Mouse (Mus musculus): Measurements from ENCODE around the gene Chd2. TPM values are rescaled to one million over a fixed set of nuclear protein-coding genes. Genes with fewer than 3 reads are reported as not detected.
A peak's percentile ranks its signal among the peaks of the same experiment; 100 is the strongest.

Chd2 gene
- polyA plus RNA-seq, 1 experiment from 2014 or later: 41.8 TPM

GRCm38 (mm10) chr7:73572571-73572970, 30.9 kb upstream of the Chd2 start:
- H3K9ac ChIP-seq (replicated peaks; ENCODE audit: low read depth, low read length): no peak overlapping the region
- WGBS: 76% methylated on average over 3 of the region's 3 CpGs
- no peak overlapping the region for H3K27ac ChIP-seq (ENCODE audit: low read depth, low read length)
- no peaks in the 10 kb centered on the region for H3K36me3 ChIP-seq (ENCODE audit: control insufficient read depth, insufficient read depth, low read length)
- H3K27me3 ChIP-seq (ENCODE audit: control insufficient read depth, insufficient read depth, low read length): no peaks in the 10 kb centered on the region
- no peak overlapping the region for H3K4me3 ChIP-seq (ENCODE audit: low read depth, low read length)
- no peak for ATAC-seq (ENCODE audit: low read depth)
- no peak overlapping the region for H3K4me2 ChIP-seq (ENCODE audit: low read depth, low read length)
- H3K9me3 ChIP-seq (ENCODE audit: control insufficient read depth, low read length): no peaks in the 10 kb centered on the region
- H3K4me1 ChIP-seq (ENCODE audit: control insufficient read depth, insufficient read depth, low read length): no peaks in the 10 kb centered on the region

GRCm38 (mm10) chr7:73568801-73569403, 27.3 kb upstream of the Chd2 start:
- ATAC-seq (ENCODE audit: low read depth): no peak
- H3K36me3 ChIP-seq (ENCODE audit: control insufficient read depth, insufficient read depth, low read length): no peaks in the 10 kb centered on the region
- no peaks in the 10 kb centered on the region for H3K4me1 ChIP-seq (ENCODE audit: control insufficient read depth, insufficient read depth, low read length)
- H3K9ac ChIP-seq (replicated peaks; ENCODE audit: low read depth, low read length): no peak overlapping the region
- no peaks in the 10 kb centered on the region for H3K9me3 ChIP-seq (ENCODE audit: control insufficient read depth, low read length)
- no peak overlapping the region for H3K4me2 ChIP-seq (ENCODE audit: low read depth, low read length)
- WGBS: 91% methylated on average over 3 of the region's 3 CpGs
- no peaks in the 10 kb centered on the region for H3K27me3 ChIP-seq (ENCODE audit: control insufficient read depth, insufficient read depth, low read length)
- no peak overlapping the region for H3K4me3 ChIP-seq (ENCODE audit: low read depth, low read length)
- no peak overlapping the region for H3K27ac ChIP-seq (ENCODE audit: low read depth, low read length)

- no peak overlapping the region for H3K4me2 ChIP-seq (ENCODE audit: low read depth, low read length)
- no peak overlapping the region for H3K4me3 ChIP-seq (ENCODE audit: low read depth, low read length)
- no peak overlapping the region for H3K27ac ChIP-seq (ENCODE audit: low read depth, low read length)
- H3K36me3 ChIP-seq (ENCODE audit: control insufficient read depth, insufficient read depth, low read length): no peaks in the 10 kb centered on the region
- WGBS: 62% methylated on average over 4 of the region's 4 CpGs
- H3K9me3 ChIP-seq (ENCODE audit: control insufficient read depth, low read length): no peaks in the 10 kb centered on the region
- H3K9ac ChIP-seq (replicated peaks; ENCODE audit: low read depth, low read length): no peak overlapping the region
- no peaks in the 10 kb centered on the region for H3K27me3 ChIP-seq (ENCODE audit: control insufficient read depth, insufficient read depth, low read length)
- ATAC-seq (ENCODE audit: low read depth): no peak
- no peaks in the 10 kb centered on the region for H3K4me1 ChIP-seq (ENCODE audit: control insufficient read depth, insufficient read depth, low read length)
Observed at GRCm38 (mm10) chr7:73567754-73568161, 26.1 kb upstream of the Chd2 start.

- Histone ChIP-seq H3K4me1 (ENCODE audit: control insufficient read depth, insufficient read depth, low read length) (0 out of 2 replicates have a peak, but pooled peaks cover 3% of the 10 kb centered on the region), H3K9me3 (ENCODE audit: control insufficient read depth, low read length) (no peaks in the 10 kb centered on the region), H3K4me2 (ENCODE audit: low read depth, low read length) (no peak overlapping the region), H3K9ac (replicated peaks; ENCODE audit: low read depth, low read length) (no peak overlapping the region), H3K36me3 (ENCODE audit: control insufficient read depth, insufficient read depth, low read length) (no peaks in the 10 kb centered on the region), H3K27me3 (ENCODE audit: control insufficient read depth, insufficient read depth, low read length) (no peaks in the 10 kb centered on the region), H3K27ac (ENCODE audit: low read depth, low read length) (no peak overlapping the region), H3K4me3 (ENCODE audit: low read depth, low read length) (no peak overlapping the region)
- 90% methylated on average over 6 of the region's 6 CpGs for WGBS
- ATAC-seq (ENCODE audit: low read depth): no peak
Observed at GRCm38 (mm10) chr7:73564131-73564530, 22.5 kb upstream of the Chd2 start.

- no peak overlapping the region for H3K9ac ChIP-seq (replicated peaks; ENCODE audit: low read depth, low read length)
- 28% methylated on average over 10 of the region's 10 CpGs for WGBS
Observed at GRCm38 (mm10) chr7:73561492-73562055, 19.9 kb upstream of the Chd2 start.

GRCm38 (mm10) chr7:73560811-73561210, 19.2 kb upstream of the Chd2 start:
- H3K9ac ChIP-seq (replicated peaks; ENCODE audit: low read depth, low read length): no peak overlapping the region

More at GRCm38 (mm10) chr7:73561492-73562055, 19.9 kb upstream of the Chd2 start:
- Histone ChIP-seq H3K4me2 (ENCODE audit: low read depth, low read length) (no peak overlapping the region), H3K4me1 (ENCODE audit: control insufficient read depth, insufficient read depth, low read length) (0 out of 2 replicates have a peak, but pooled peaks cover 3% of the 10 kb centered on the region), H3K36me3 (ENCODE audit: control insufficient read depth, insufficient read depth, low read length) (no peaks in the 10 kb centered on the region), H3K27ac (ENCODE audit: low read depth, low read length) (no peak overlapping the region), H3K9me3 (ENCODE audit: control insufficient read depth, low read length) (no peaks in the 10 kb centered on the region), H3K27me3 (ENCODE audit: control insufficient read depth, insufficient read depth, low read length) (no peaks in the 10 kb centered on the region), H3K4me3 (ENCODE audit: low read depth, low read length) (no peak overlapping the region)
- no peak for ATAC-seq (ENCODE audit: low read depth)

GRCm38 (mm10) chr7:73559853-73560190, 18.2 kb upstream of the Chd2 start:
- ATAC-seq (ENCODE audit: low read depth): no peak
- no peaks in the 10 kb centered on the region for H3K9me3 ChIP-seq (ENCODE audit: control insufficient read depth, low read length)
- WGBS: 94% methylated on average over 6 of the region's 6 CpGs
- no peaks in the 10 kb centered on the region for H3K36me3 ChIP-seq (ENCODE audit: control insufficient read depth, insufficient read depth, low read length)
- H3K27ac ChIP-seq (ENCODE audit: low read depth, low read length): no peak overlapping the region; the same call in 1 of the 2 replicates
- H3K27me3 ChIP-seq (ENCODE audit: control insufficient read depth, insufficient read depth, low read length): no peaks in the 10 kb centered on the region
- 0 out of 2 replicates have a peak overlapping the region, but pooled peaks have one; percentile 21 for H3K9ac ChIP-seq (replicated peaks; ENCODE audit: low read depth, low read length)
- H3K4me2 ChIP-seq (ENCODE audit: low read depth, low read length): peak overlapping the region; percentile 52
- 0 out of 2 replicates have a peak, but pooled peaks cover 3% of the 10 kb centered on the region for H3K4me1 ChIP-seq (ENCODE audit: control insufficient read depth, insufficient read depth, low read length)
- H3K4me3 ChIP-seq (ENCODE audit: low read depth, low read length): 0 out of 2 replicates have a peak overlapping the region, but pooled peaks have one; percentile 1

More at GRCm38 (mm10) chr7:73560811-73561210, 19.2 kb upstream of the Chd2 start:
- H3K4me3 ChIP-seq (ENCODE audit: low read depth, low read length): no peak overlapping the region
- no peaks in the 10 kb centered on the region for H3K36me3 ChIP-seq (ENCODE audit: control insufficient read depth, insufficient read depth, low read length)
- H3K27me3 ChIP-seq (ENCODE audit: control insufficient read depth, insufficient read depth, low read length): no peaks in the 10 kb centered on the region
- no peak for ATAC-seq (ENCODE audit: low read depth)
- 0 out of 2 replicates have a peak, but pooled peaks cover 3% of the 10 kb centered on the region for H3K4me1 ChIP-seq (ENCODE audit: control insufficient read depth, insufficient read depth, low read length)
- 94% methylated on average over 6 of the region's 6 CpGs for WGBS
- no peak overlapping the region for H3K27ac ChIP-seq (ENCODE audit: low read depth, low read length)
- no peak overlapping the region for H3K4me2 ChIP-seq (ENCODE audit: low read depth, low read length)
- H3K9me3 ChIP-seq (ENCODE audit: control insufficient read depth, low read length): no peaks in the 10 kb centered on the region

GRCm38 (mm10) chr7:73559170-73559852, 17.7 kb upstream of the Chd2 start:
- Histone ChIP-seq H3K4me2 (ENCODE audit: low read depth, low read length) (peak overlapping the region; percentile 52), H3K4me3 (ENCODE audit: low read depth, low read length) (peak overlapping the region; percentile 100), H3K27ac (ENCODE audit: low read depth, low read length) (peak overlapping the region; percentile 87), H3K36me3 (ENCODE audit: control insufficient read depth, insufficient read depth, low read length) (no peaks in the 10 kb centered on the region), H3K9ac (replicated peaks; ENCODE audit: low read depth, low read length) (peak overlapping the region; percentile 37), H3K9me3 (ENCODE audit: control insufficient read depth, low read length) (no peaks in the 10 kb centered on the region), H3K4me1 (ENCODE audit: control insufficient read depth, insufficient read depth, low read length) (0 out of 2 replicates have a peak, but pooled peaks cover 3% of the 10 kb centered on the region), H3K27me3 (ENCODE audit: control insufficient read depth, insufficient read depth, low read length) (no peaks in the 10 kb centered on the region)
- WGBS: 35% methylated on average over 8 of the region's 8 CpGs
- ATAC-seq (ENCODE audit: low read depth): no peak
